Mouse (Mus musculus): Measurements from ENCODE around the gene Mvb12a. TPM values are rescaled to one million over a fixed set of nuclear protein-coding genes. Genes with fewer than 3 reads are reported as not detected.
A peak's percentile ranks its signal among the peaks of the same experiment; 100 is the strongest.

Gene Mvb12a
- total RNA-seq (2021) = 10 to 100 TPM; 33.8 to 34.9 TPM
- long read RNA-seq, experiment 1, transcript Mvb12a-201 (9 exons, 1,062 nt) = major isoform, 8 of 14 reads
- long read RNA-seq, experiment 1, partial matches to known transcripts = 0 of 14 reads
- long read RNA-seq, experiment 1, other reads (novel, unspliced or antisense) = 5 of 14 reads
- long read RNA-seq, experiment 2, transcript Mvb12a-201 (9 exons, 1,062 nt) = major isoform, 9 of 18 reads
- long read RNA-seq, experiment 2, partial matches to known transcripts = 3 of 18 reads
- long read RNA-seq, experiment 2, other reads (novel, unspliced or antisense) = 6 of 18 reads

DNA sequence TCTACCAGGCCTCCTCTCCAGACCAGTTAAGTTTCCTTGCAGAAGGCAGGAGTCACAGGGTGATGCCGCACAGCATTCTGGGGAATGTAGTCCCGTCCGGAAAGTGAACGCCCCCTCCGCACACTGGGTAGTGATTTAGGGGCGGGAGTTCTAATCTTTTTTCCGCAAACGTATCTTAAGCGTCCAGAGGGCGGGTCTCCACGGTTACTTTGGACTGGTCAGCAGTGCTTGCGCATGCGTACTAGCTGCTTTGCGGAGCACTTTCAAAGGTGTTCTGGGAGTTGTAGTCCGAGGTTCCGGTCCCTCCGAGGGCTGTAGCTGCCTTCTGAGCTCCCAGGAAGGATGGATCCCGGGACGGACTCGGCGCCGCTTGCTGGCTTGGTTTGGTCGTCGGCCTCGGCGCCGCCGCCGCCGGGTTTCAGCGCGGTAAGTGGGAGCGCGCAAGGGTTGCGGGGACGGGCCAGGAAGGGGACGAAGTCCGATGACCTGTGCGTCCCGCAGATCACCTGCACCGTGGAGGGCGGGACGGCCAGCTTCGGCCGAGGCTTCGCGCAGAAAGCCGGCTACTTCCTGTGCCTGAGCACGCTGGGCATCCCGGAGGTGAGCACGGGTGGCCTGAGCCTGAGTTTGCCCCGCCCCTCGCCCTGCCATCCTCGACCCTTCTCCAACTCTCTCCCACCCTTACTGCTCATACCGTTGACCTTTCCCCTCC lies at the start of gene Mvb12a:
TSS of gene Mvb12a (plus strand) at position 291 of the 712 bp plus-strand sequence.
- Histone ChIP-seq H3K27ac (peak within 1 kb of the TSS; percentile 88), H3K4me3 (peak within 1 kb of the TSS; percentile 94)
- TF ChIP-seq CTCF (conservative IDR thresholded peaks at IDR 0.05) = no peak
- peak; percentile 97 to 99 for DNase-seq (ENCODE audit: low spot score in 2 of 2)

DNA sequence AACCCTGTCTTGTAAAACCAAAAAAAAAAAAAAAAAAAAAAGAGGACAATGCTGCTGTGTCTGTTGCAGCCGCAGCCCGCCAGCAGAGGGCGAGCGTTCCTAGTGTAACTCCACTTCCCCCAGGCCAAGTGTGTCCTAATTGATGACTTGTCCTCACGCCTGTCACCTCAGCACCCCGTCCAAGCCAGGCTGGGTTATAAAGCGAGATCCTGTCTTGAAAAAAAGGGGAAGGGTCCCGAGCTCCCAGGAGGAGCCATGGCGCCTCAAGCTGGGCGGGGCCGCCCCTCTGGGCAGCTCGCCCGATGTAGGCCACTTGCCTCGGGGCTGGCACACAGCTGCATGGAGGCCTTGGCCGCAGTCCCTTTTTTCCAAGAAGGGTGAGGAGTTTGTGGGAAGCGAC lies 47.7 kb upstream of the Mvb12a start:
- H3K4me3 ChIP-seq = peak overlapping the region; percentile 42
- TF ChIP-seq CTCF (conservative IDR thresholded peaks at IDR 0.05) = peak; percentile 87
- peak overlapping the region; percentile 16; the same call in 1 of the 2 replicates for H3K27ac ChIP-seq
- peak; percentile 70 to 78 for DNase-seq (ENCODE audit: low spot score in 2 of 2)

DNA sequence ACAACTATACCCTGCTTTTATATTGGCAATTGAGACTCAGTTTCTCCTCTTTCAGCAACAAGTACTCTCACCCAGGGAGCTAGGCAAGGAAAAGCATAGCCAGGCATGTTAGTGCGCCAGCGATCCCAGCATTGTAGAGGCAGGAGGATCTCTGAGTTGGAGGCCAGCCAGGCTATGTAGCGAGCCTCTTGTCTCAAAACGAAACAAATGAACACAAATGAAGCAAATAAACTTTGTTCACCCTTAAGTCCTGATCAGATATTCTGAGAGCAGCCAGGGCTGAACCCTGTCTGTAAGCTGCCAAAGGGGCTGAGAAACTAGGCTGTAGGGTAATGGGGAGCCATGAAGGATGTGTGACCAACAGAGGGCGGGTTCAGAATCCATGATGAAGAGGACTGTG lies 46.9 kb upstream of the Mvb12a start:
- no peak for TF ChIP-seq CTCF (conservative IDR thresholded peaks at IDR 0.05)
- Histone ChIP-seq H3K4me3 (no peak overlapping the region), H3K27ac (no peak overlapping the region)
- no peak for DNase-seq (ENCODE audit: low spot score in 2 of 2)

DNA sequence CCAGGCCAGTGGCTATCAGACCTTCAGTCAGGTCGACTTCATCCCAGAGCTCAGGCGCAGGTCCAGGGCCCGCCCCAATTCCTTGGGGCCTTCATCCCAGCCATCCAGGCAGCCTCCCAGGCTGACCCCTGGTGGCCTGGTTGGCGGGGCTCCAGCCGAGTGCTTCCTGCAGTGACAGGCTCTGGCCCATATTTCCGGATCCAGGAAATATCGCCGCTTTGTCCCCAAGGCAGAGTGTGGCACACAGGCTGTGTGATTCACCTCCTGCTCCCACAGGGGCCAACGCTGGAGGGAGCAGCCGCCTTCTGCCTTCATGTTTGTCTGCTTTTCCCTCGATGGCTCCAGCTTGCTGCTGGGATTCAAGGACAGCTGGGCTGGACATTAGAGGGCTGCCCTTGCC lies 46.2 kb upstream of the Mvb12a start:
- no peak for DNase-seq (ENCODE audit: low spot score in 2 of 2)
- TF ChIP-seq CTCF (conservative IDR thresholded peaks at IDR 0.05) = peak; percentile 44
- H3K27ac ChIP-seq = peak overlapping the region; percentile 70

DNA sequence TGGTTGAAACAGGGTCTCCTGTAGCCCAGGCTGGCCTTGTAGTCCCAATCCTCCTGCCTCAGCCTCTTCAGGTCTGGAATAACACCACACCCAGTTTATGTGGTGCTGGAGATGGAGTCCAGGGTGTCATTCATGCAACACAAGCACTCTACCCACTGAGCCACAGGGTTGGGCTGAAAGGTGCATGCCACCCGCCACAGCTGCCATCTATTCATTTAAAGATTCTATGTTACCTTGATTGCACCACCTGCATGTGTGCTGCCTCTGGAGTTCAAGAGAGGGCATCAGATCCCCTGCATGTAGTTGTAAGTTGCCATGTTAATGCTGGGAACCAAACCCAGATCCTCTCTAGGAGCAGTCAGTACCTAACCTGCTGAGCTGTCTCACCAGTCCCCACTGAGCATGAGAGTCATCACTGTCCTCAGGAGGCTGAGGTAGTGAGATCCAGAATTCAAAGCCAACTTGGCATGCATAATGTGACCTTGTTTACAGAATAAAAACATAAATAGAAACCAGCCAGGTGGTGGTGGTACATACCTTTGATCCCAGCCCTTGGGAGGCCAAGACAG lies 45.6 kb upstream of the Mvb12a start:
- 0 out of 2 replicates have a peak overlapping the region, but pooled peaks have one; percentile 70 for H3K27ac ChIP-seq
- no peak for DNase-seq (ENCODE audit: low spot score in 2 of 2)
- no peak for TF ChIP-seq CTCF (conservative IDR thresholded peaks at IDR 0.05)
- H3K4me3 ChIP-seq = no peak overlapping the region

More for the DNA sequence above, 46.2 kb upstream of the Mvb12a start:
- H3K4me3 ChIP-seq = no peak overlapping the region

DNA sequence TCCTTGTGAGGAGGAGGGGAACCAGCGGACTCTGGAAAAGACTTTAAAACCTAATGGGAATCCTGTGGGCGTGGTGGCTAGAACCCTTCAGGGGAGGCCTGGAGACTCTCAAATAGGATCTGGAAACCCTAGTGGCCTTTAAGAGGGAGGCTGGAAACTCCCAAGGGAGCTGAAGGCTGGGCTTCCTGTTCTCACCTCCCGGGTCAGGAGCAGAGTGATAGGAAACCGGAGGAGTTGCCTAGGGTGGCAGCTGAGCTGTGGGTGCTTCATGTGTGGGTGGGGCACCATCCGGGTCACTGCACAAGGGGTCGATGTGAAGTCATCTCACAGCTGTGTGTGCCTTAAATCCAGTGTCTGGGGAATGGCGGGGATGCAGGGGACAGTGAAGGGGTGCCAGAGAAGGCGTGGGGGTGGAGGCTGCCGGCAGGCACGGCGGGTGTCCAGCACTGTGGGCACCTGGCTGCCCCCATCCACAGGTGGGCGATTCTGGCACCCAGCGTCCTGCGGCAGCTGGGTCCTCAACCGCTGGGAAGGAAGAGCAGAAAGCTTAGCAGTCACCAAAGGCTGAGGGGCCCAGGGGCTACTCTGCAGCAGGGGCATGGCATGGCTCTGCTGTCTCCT lies 44.7 kb upstream of the Mvb12a start:
- Histone ChIP-seq H3K27ac (no peak overlapping the region), H3K4me3 (no peak overlapping the region)
- no peak for DNase-seq (ENCODE audit: low spot score in 2 of 2)
- no peak for TF ChIP-seq CTCF (conservative IDR thresholded peaks at IDR 0.05)

DNA sequence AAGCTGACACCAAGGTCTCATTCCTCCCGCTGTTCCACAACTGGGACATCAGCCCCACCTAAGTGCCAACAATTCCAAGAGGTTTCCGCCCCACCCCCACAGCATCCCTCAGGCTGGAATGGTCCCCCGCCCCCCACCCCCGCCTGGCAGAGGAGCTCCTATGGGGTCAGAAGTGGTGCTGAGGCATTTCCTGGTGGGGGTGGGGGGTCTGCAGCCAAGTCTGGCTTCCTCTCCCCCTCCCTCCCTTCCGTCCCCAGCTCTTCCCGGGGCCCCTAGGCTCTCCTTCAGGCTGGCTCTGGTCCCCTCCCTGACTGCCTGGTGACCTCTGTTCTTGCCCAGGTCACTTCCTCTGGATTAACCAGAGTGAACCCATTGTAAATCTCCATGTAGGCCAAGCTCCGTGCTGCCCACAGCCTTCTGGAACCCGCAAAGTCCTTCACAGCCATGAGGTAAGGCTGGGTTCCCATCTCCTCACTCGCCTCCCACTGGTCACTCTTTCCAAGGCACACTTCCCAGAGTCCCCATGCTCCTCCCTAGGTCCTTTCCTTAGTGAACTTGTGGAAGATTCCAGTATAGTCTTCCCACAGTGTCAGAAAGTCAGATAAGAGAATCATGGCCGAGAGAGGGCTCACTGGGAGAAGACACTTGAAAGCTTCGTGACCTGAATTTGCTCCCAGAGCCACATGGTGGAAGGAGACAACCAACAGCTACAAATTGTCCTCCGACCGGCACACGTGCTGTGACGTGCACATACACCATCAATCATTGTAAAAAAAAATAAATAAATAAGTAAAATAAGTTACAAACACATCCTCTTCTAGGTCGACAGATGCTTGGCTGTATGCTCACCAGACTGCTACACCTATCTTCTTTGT lies 43.7 kb upstream of the Mvb12a start:
- Histone ChIP-seq H3K27ac (no peak overlapping the region), H3K4me3 (no peak overlapping the region)
- no peak for TF ChIP-seq CTCF (conservative IDR thresholded peaks at IDR 0.05)
- DNase-seq (ENCODE audit: low spot score in 2 of 2) = no peak

DNA sequence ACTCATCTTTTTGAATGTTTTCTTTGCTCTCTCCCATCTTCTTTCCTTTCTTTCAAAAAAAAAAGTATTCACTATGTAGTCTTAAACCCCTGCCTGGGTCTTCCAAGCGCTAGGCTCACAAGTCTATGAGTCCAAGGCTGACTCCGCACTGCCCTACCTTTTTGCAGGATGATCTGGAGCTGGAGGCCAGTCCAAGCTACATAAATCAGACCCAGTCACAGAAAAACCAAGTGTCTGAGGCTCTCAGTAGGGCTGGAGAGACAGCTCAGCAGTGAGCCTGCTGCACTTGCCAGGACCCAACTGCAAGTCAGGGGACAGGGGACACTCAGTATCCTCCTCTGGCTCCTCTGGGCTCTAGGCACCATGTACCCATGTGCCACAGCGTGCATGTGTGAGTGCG lies 38.4 kb upstream of the Mvb12a start:
- Histone ChIP-seq H3K4me3 (no peak overlapping the region), H3K27ac (no peak overlapping the region)
- TF ChIP-seq CTCF (conservative IDR thresholded peaks at IDR 0.05) = no peak
- no peak for DNase-seq (ENCODE audit: low spot score in 2 of 2)

DNA sequence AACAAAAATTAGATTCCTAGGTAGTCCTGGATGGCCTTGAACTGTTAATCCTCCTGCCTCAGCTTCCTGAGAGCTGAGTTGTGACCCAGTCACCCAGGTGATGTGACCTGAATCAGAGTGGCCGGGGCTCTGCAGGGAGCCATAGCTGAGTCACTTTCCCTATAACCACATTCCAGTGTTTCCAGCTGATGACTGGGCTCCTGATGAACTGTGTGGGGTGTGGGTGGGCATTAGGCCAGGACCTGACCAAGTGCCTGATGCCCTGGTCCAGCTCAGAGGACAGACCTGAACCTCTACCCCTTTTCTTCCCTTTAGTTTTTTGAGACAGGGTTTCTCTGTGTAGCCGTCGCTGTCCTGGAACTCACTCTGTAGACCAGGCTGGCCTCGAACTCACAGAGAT lies 37.4 kb upstream of the Mvb12a start:
- Histone ChIP-seq H3K27ac (no peak overlapping the region), H3K4me3 (no peak overlapping the region)
- DNase-seq (ENCODE audit: low spot score in 2 of 2) = no peak
- TF ChIP-seq CTCF (conservative IDR thresholded peaks at IDR 0.05) = no peak

DNA sequence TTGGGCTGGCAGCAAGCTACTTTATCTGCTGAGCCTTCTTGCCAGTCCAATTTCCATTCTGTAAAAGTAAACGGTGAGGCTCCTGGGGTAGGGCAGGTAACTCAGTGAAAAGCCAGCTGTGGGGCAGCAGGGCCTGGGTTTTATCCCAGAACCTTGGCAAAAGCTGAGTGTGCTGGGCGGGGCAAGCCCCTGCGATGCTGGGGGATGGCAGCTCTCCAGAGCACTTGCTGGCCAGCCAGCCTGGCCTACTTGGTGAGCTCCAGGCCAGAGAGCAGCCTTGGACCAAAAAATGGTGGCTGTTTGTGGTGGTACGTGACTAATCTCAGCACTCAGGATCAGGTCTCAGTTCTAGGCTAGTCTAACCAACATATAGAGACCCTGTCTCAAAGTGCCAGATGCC lies 36.7 kb upstream of the Mvb12a start:
- no peak for TF ChIP-seq CTCF (conservative IDR thresholded peaks at IDR 0.05)
- Histone ChIP-seq H3K27ac (no peak overlapping the region), H3K4me3 (no peak overlapping the region)

DNA sequence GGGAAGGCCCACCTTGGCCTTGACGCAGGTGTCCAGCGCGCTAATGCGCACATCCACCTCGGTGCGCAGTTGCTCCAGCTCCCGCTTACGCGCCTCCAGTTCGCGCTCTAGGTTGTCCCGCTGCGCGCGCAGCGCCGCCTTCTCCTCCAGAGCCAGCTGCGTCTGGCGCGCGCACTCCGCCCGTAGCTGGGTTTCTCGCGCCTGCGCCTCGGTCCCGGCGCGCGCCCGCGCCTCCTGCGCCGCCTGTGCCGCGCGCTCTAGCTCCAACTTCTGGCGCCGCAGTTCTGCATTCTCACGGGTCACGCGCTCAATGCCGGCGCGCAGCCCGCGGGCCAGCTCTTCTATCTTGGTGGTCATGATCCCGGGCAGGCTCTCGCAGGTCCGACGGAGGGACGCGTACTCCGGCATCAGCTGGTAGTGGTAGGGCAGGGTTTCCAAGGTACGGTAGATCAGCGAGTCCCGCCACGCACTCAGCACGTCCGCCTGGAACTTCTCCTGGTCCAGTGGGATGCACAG lies 35.1 kb upstream of the Mvb12a start:
- no peak for TF ChIP-seq CTCF (conservative IDR thresholded peaks at IDR 0.05)
- DNase-seq (ENCODE audit: low spot score in 2 of 2) = peak; percentile 80 to 81
- Histone ChIP-seq H3K27ac (peak overlapping the region; percentile 80), H3K4me3 (peak overlapping the region; percentile 57)

More for the DNA sequence above, 36.7 kb upstream of the Mvb12a start:
- DNase-seq (ENCODE audit: low spot score in 2 of 2) = no peak

DNA sequence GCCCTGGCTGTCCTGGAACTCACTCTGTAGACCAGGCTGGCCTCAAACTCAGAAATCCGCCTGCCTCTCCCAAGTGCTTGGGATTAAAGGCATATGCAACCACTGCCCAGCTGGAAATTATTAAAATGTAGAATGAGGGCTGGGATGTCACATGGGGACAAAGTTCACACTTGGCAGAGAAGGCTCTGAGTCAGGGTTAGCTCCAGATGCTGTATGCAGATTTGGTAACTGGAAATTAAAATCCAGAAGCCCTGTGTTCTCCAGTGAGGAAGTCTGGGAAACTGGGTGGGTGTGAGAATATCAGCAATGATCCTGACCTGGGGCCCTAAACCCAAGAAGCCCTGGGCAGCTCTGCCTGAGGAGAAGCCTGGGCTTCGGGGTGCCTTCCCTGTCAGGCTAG lies 33.4 kb upstream of the Mvb12a start:
- no peak for DNase-seq (ENCODE audit: low spot score in 2 of 2)
- Histone ChIP-seq H3K4me3 (no peak overlapping the region), H3K27ac (no peak overlapping the region)
- no peak for TF ChIP-seq CTCF (conservative IDR thresholded peaks at IDR 0.05)

All from layer of hippocampus, adult 2 months (tissue).